Mouse (Mus musculus) brain, embryonic 14.5 days (tissue): ENCODE results near the gene D5Ertd579e.

ENCODE experiments used
- CTCF ChIP-seq: fragments of 200-500 bp; IDR thresholded peaks from 2 replicates; pipeline ENCODE4 v1.5.1; 2012; ENCODE audit warnings: inconsistent platforms, mild to moderate bottlenecking, moderate library complexity, borderline replicate concordance; ENCODE audit not compliant: insufficient read depth, insufficient read length; ENCODE audit errors: extremely low read depth
- POLR2A ChIP-seq: fragments of 200-500 bp; IDR thresholded peaks from 2 replicates; pipeline ENCODE4 v1.6.1; 2012; ENCODE audit warnings: mild to moderate bottlenecking, inconsistent platforms, borderline replicate concordance; ENCODE audit not compliant: poor library complexity, insufficient read depth, insufficient read length, severe bottlenecking; ENCODE audit errors: extremely low read depth

GRCm38 (mm10) chr5:36562791-36563445, 132.9 kb downstream of the D5Ertd579e start:
- no peak for TF ChIP-seq CTCF
- TF ChIP-seq POLR2A, result no peak
